Mouse (Mus musculus) hindbrain, embryonic 13.5 days (tissue): ENCODE measurements around the gene Gfy. TPM values are rescaled to one million over a fixed set of nuclear protein-coding genes. Genes with fewer than 3 reads are reported as not detected.

Source experiments
- ATAC-seq: fragments of 200-750 bp; cut with Nextera tagmentation; 2 replicates; pipeline ENCODE4 v1.8.0; 2017; ENCODE audit warnings: moderate TSS enrichment; ENCODE audit not compliant: low FRiP score
- H3K27ac ChIP-seq: fragments of 300-500 bp; sonication (generic); 2 replicates; pipeline ENCODE4 v1.5.1; 2015; ENCODE audit warnings: inconsistent platforms, mild to moderate bottlenecking, moderate library complexity
- H3K27me3 ChIP-seq: fragments of 300-500 bp; sonication (generic); 2 replicates; pipeline ENCODE4 v1.6.1; 2015; ENCODE audit warnings: mild to moderate bottlenecking, inconsistent platforms
- H3K36me3 ChIP-seq: fragments of 300-500 bp; sonication (generic); 2 replicates; pipeline ENCODE4 v1.6.1; 2015; ENCODE audit warnings: mild to moderate bottlenecking, inconsistent platforms
- H3K4me1 ChIP-seq: fragments of 300-500 bp; sonication (generic); replicated peaks from 2 replicates; pipeline ENCODE4 v1.6.1; 2015; ENCODE audit warnings: inconsistent platforms
- H3K4me2 ChIP-seq: fragments of 300-500 bp; sonication (generic); 2 replicates; pipeline ENCODE4 v1.6.1; 2015; ENCODE audit warnings: inconsistent platforms, mild to moderate bottlenecking, moderate library complexity
- H3K4me3 ChIP-seq: fragments of 300-500 bp; sonication (generic); 2 replicates; pipeline ENCODE4 v1.5.1; 2015; ENCODE audit warnings: mild to moderate bottlenecking, inconsistent platforms
- H3K9ac ChIP-seq: fragments of 300-500 bp; sonication (generic); 2 replicates; pipeline ENCODE4 v1.6.1; 2015; ENCODE audit warnings: mild to moderate bottlenecking, inconsistent platforms
- H3K9me3 ChIP-seq: fragments of 300-500 bp; sonication (generic); 2 replicates; pipeline ENCODE4 v1.6.1; 2016; ENCODE audit warnings: inconsistent platforms
- WGBS: fragments of 180-500 bp; shearing (Covaris S2); methylation state at CpG from one replicate; pipeline ENCODE4 v1.1.7; 2015; 5-methylcytosine and 5-hydroxymethylcytosine counted together
- polyA plus RNA-seq: library from polyadenylated mRNA; unstranded; fragments of >200 nt; fragmentation: Nextera tagmentation; extraction: Ambion mirVana; gene quantifications from 2 replicates; pipeline ENCODE4 v1.2.1, GENCODE M21; 2015

Gene Gfy
- polyA plus RNA-seq, 1 experiment from 2014 or later = not detected

- ATAC-seq = no peak
- Histone ChIP-seq H3K4me1 (peaks cover 27% of the 10 kb centered on the region), H3K4me3 (no peak overlapping the region; the same call in 1 of the 2 replicates), H3K27ac (no peak overlapping the region), H3K4me2 (no peak overlapping the region), H3K9ac (no peak overlapping the region), H3K27me3 (peaks cover 59% of the 10 kb centered on the region), H3K36me3 (peaks cover 28% of the 10 kb centered on the region), H3K9me3 (no peaks in the 10 kb centered on the region)
- WGBS = 74% methylated on average over 9 of the region's 9 CpGs
These were observed 16.3 kb downstream of the Gfy start for GRCm38 (mm10) chr7:45162996-45163615.

DNA sequence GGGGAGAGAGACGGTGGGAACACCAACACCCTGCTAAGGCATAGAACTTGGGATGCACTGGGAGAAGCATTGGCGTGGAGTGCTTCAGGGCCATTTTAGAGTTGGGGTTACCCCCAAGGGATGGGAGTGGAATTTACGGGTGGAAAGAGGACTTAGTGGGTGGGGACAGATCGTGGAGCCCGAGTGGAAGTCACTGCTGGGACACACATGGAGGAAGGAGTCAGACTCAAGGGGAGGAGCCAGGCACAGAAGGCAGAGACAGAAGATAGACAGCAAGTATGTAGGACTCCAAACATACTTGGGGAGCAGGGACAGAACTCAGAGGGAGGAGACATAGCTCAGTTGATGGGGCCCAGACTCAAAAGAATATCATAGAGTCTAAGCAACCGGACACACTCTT is 16.8 kb downstream of the Gfy start:
- Histone ChIP-seq H3K4me2 (peak overlapping the region; percentile 68), H3K27ac (peak overlapping the region; percentile 23; the same call in 1 of the 2 replicates), H3K36me3 (peaks cover 34% of the 10 kb centered on the region), H3K9me3 (no peaks in the 10 kb centered on the region), H3K4me3 (peak overlapping the region; percentile 37), H3K9ac (0 out of 2 replicates have a peak overlapping the region, but pooled peaks have one; percentile 51), H3K27me3 (peaks cover 53% of the 10 kb centered on the region), H3K4me1 (peaks cover 21% of the 10 kb centered on the region)
- no peak; the same call in 1 of the 2 replicates for ATAC-seq
- WGBS = 26% methylated on average over 6 of the region's 6 CpGs

DNA sequence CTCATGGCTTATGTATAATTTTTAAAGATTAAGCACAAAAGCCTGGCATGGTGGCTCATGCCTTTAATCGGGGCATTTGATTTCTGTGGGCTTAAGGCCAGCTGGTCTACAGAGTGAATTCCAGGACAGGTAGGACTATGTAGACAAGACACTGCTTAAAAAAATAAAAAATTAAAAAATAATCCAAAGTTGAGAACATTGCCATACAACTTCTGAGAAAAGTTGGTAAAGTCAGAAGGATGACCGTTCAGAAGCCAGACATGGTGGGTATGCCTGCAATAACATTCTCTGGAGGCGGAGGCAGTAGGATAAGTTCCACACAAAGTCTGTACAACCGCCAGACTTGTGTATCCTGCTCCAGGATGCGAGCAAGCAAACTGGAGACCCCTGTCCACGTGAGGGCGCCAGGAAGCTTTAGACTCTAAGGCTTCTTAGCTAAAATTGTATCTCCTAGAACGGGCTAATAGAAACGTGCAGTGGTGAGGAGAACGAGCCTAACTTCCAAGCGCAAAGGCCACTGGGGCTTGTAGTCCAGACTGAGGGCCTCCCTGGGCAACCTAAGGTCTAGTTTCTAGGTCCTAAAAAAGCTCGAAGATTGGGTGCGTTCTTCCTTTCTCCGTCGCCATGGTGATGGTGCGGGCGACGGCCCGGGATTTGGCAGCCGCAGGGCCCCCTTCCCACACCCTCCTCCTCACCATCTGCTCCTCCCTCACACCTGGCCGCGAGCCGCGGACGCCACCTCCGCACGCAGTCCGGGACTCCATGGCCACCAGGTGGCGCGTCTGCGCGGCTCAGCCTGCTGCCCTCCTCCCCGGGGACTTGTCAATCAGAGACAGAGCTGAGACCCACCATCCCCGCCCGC is 17.5 kb downstream of the Gfy start:
- Histone ChIP-seq H3K27ac (peak overlapping the region; percentile 23; the same call in 1 of the 2 replicates), H3K36me3 (peaks cover 38% of the 10 kb centered on the region), H3K9me3 (no peaks in the 10 kb centered on the region), H3K27me3 (peaks cover 46% of the 10 kb centered on the region), H3K9ac (0 out of 2 replicates have a peak overlapping the region, but pooled peaks have one; percentile 51), H3K4me1 (peaks cover 17% of the 10 kb centered on the region), H3K4me2 (peak overlapping the region; percentile 68), H3K4me3 (peak overlapping the region; percentile 37)
- ATAC-seq = peak; percentile 89
- WGBS = 4% methylated on average over 35 of the region's 35 CpGs

- Histone ChIP-seq H3K4me3 (no peak overlapping the region), H3K9me3 (no peaks in the 10 kb centered on the region), H3K27me3 (peaks cover 36% of the 10 kb centered on the region), H3K36me3 (peaks cover 43% of the 10 kb centered on the region), H3K9ac (no peak overlapping the region), H3K27ac (no peak overlapping the region), H3K4me2 (no peak overlapping the region), H3K4me1 (peaks cover 17% of the 10 kb centered on the region)
- 100% methylated on average over 3 of the region's 3 CpGs for WGBS
- ATAC-seq = no peak
These were observed 18.5 kb downstream of the Gfy start for GRCm38 (mm10) chr7:45160866-45161265.

DNA sequence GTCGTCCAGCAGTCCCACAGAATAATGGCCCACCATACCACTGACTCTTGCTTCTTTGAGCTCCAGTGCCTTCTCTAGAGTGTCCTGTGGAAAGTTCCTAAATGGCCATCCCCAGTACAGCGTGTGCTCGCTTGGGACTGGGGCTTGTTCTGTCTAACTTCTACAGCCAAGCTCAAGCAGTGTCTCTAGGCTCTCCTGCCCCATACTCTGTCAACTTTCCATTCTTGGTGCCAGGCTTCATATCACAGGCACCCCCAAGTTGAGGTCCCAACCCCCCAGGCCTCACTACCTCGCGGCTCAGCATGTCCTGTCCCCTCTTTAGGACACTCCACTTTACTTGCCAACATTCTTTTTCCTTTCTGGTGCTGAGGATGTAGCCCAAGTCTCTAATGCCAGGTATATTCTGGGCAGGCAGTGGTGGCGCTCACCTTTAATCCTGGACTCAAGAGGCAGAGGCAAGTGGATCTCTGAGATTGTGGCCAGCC is 19.0 kb downstream of the Gfy start:
- no peaks in the 10 kb centered on the region for H3K9me3 ChIP-seq
- H3K4me2 ChIP-seq = no peak overlapping the region
- H3K4me1 ChIP-seq = peaks cover 21% of the 10 kb centered on the region
- H3K9ac ChIP-seq = no peak overlapping the region
- H3K27ac ChIP-seq = no peak overlapping the region
- no peak overlapping the region for H3K4me3 ChIP-seq
- WGBS = 96% methylated on average over 6 of the region's 6 CpGs
- peaks cover 43% of the 10 kb centered on the region for H3K36me3 ChIP-seq
- no peak for ATAC-seq
- H3K27me3 ChIP-seq = peaks cover 31% of the 10 kb centered on the region

- ATAC-seq = no peak
- peaks cover 18% of the 10 kb centered on the region for H3K27me3 ChIP-seq
- H3K4me3 ChIP-seq = no peak overlapping the region
- 93% methylated on average over 6 of the region's 6 CpGs for WGBS
- peaks cover 43% of the 10 kb centered on the region for H3K36me3 ChIP-seq
- H3K4me1 ChIP-seq = peaks cover 24% of the 10 kb centered on the region
- no peak overlapping the region for H3K9ac ChIP-seq
- no peak overlapping the region for H3K27ac ChIP-seq
- no peak overlapping the region for H3K4me2 ChIP-seq
- H3K9me3 ChIP-seq = no peaks in the 10 kb centered on the region
These were observed 20.4 kb downstream of the Gfy start for GRCm38 (mm10) chr7:45158991-45159390.

- H3K27ac ChIP-seq = no peak overlapping the region
- no peak overlapping the region for H3K4me2 ChIP-seq
- no peaks in the 10 kb centered on the region for H3K9me3 ChIP-seq
- ATAC-seq = no peak
- peaks cover 2% of the 10 kb centered on the region for H3K27me3 ChIP-seq
- H3K9ac ChIP-seq = no peak overlapping the region
- peaks cover 43% of the 10 kb centered on the region for H3K36me3 ChIP-seq
- H3K4me3 ChIP-seq = no peak overlapping the region
- 85% methylated on average over 14 of the region's 14 CpGs for WGBS
- peaks cover 21% of the 10 kb centered on the region for H3K4me1 ChIP-seq
These were observed 21.9 kb downstream of the Gfy start for GRCm38 (mm10) chr7:45157459-45157858.

DNA sequence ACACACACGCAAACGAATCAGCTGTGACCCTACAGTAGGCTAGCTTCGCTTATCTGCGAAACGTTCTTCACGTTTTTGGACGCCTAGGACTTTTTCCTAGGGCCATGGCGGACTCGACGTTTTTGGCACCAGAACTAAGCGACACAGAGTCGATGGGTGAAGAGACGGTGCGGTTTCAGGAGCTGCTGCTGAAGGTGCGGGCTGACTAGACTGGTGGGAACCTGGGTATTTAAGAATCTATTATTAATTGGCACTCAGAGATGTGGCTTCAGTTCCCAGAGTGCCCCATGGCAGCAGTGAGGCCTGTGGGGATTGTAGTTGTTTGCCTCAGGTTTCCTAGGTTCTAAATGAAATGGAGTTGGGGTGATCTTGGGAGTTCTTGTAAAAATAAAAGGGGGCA is 23.2 kb downstream of the Gfy start:
- Histone ChIP-seq H3K9me3 (no peaks in the 10 kb centered on the region), H3K27ac (no peak overlapping the region), H3K4me2 (no peak overlapping the region), H3K36me3 (peaks cover 43% of the 10 kb centered on the region), H3K4me3 (no peak overlapping the region), H3K27me3 (no peaks in the 10 kb centered on the region), H3K9ac (peak overlapping the region; percentile 39; the same call in 1 of the 2 replicates), H3K4me1 (peaks cover 19% of the 10 kb centered on the region)
- WGBS = 94% methylated on average over 15 of the region's 15 CpGs
- no peak for ATAC-seq

- peak overlapping the region; percentile 43; the same call in 1 of the 2 replicates for H3K9ac ChIP-seq
These were observed 23.8 kb downstream of the Gfy start for GRCm38 (mm10) chr7:45155590-45155989.

DNA sequence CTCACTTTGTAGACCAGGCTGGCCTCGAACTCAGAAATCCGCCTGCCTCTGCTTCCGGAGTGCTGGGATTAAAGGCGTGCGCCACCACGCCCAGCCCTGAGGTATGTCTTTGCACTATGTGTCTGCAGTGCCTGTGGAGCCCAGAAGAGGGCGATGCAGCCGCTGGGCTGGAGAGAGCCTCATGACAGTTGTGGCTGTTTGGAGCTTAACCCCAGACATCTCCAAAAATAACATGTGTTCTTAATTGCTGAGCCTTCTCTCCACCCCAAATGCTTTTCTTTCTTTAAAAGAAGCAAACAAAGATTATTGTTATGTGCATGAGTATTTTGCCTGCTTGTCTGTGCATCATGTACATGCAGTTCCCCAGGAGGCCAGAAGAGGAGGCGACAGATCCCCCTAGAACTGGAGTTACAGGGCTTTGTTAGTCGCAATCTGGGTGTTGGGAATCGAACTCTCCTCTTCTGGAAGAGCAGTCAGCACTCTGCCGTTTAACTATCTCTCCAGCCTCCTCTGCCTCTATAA is 24.3 kb downstream of the Gfy start:
- Histone ChIP-seq H3K4me1 (peaks cover 25% of the 10 kb centered on the region), H3K27ac (peak overlapping the region; percentile 92), H3K9ac (peak overlapping the region; percentile 83), H3K4me3 (peak overlapping the region; percentile 48), H3K9me3 (no peaks in the 10 kb centered on the region), H3K27me3 (no peaks in the 10 kb centered on the region), H3K4me2 (peak overlapping the region; percentile 55), H3K36me3 (peaks cover 34% of the 10 kb centered on the region)
- ATAC-seq = peak; percentile 27; the same call in 1 of the 2 replicates
- WGBS = 80% methylated on average over 12 of the region's 12 CpGs

More at GRCm38 (mm10) chr7:45155590-45155989, 23.8 kb downstream of the Gfy start:
- Histone ChIP-seq H3K4me3 (no peak overlapping the region), H3K27me3 (no peaks in the 10 kb centered on the region), H3K36me3 (peaks cover 40% of the 10 kb centered on the region), H3K4me2 (peak overlapping the region; percentile 55; the same call in 1 of the 2 replicates), H3K4me1 (peaks cover 23% of the 10 kb centered on the region), H3K9me3 (no peaks in the 10 kb centered on the region), H3K27ac (peak overlapping the region; percentile 92; the same call in 1 of the 2 replicates)
- ATAC-seq = no peak
- 79% methylated on average over 9 of the region's 9 CpGs for WGBS

DNA sequence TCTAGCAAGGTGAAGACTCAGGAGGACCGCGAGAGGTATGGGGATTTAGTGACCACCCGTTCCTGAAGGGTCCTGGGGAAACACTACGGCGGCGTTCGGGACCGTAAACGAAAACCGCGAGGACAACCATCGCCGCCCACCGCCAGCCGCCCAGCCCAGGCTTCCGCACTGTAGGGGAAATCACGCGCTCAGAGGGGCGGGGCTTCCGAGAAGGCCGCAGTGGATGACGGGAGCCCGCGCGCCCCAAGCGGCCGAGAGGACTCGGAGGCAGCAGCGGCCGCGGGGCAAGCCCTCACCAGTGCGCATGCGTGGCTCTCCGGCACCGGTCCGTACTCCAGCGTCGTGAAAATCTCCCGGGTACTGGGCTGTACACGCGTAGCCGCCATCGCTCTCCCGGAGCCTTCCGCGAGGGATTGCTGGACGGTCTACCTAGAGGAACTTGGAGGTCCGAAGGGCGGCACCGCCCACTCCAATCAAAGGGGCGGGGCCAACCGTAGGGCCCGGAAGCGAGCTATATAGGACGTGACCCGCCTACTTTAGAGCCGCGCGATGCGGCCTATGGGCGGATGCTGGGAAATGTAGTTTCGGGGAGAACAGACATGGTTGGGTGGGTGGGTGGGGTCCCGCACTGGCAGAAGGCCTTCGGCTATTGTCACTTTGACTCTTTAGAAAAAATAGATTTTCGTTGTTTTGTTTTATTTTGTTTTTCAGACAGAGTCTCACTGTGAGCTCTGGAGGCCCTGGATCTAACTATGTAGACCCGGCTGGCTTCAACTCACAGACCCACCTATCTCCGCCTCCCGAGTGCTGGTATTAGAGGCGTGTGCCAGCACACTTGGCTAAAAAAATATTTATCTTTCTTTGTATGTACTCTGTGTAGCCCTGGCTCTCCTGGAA is 25.0 kb downstream of the Gfy start, which contains the start of the genes Pih1d1 and Aldh16a1:
Pih1d1 (plus strand) TSS at position 208 of the 897 bp plus-strand sequence.
Aldh16a1 (minus strand) TSS at position 489 of the 897 bp plus-strand sequence.
- WGBS = 4% methylated on average over 69 of the region's 69 CpGs
- ATAC-seq = peak; percentile 97

More for the DNA sequence above, 25.0 kb downstream of the Gfy start, which contains the start of the genes Pih1d1 and Aldh16a1:
- Histone ChIP-seq H3K36me3 (peaks cover 27% of the 10 kb centered on the region), H3K9ac (peak within 1 kb of the TSS; percentile 83), H3K9me3 (no peaks in the 10 kb centered on the region), H3K27ac (peak within 1 kb of the TSS; percentile 92), H3K4me2 (peak within 1 kb of the TSS; percentile 79), H3K27me3 (no peaks in the 10 kb centered on the region), H3K4me3 (peak within 1 kb of the TSS; percentile 48), H3K4me1 (peaks cover 25% of the 10 kb centered on the region)
